ENCODE assay signal across 33 mouse cellular contexts in the genomic region with DNA sequence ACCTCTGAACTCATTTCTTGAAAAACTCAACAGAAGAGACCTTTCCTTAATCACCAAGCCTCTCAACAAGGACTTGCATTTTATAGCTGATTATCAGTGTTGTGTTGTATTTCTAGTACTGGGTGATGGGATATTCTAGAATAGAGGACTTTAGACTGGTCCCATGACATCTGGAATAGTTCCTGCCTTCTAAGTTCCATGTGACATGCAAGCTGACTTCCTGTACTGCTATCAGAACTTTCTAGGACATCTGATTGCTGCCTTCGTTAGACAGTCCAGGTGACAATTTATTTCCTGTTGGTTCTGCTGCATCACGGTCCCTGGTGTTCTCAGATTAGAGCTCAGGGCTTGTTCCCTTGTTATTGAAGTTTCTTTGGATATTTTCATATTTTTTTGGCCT.
"Had no signal": no experiment of that assay in that cellular context is flagged by ENCODE, and none has a peak within 500 bp of the region (broad histone marks: within the 10 kb centered on the region; RNA-seq: fewer than 3 reads in every experiment).

No protein-coding gene starts in this region.

- H3K9me3 ChIP-seq: heart, embryonic 10.5 days; heart, embryonic 12.5 days; heart, embryonic 13.5 days; heart, embryonic 15.5 days; hindbrain, embryonic 10.5 days; hindbrain, embryonic 12.5 days; hindbrain, embryonic 13.5 days; hindbrain, embryonic 15.5 days; kidney, embryonic 15.5 days had no signal

- H3K4me1 ChIP-seq: heart, embryonic 15.5 days; hindbrain, embryonic 13.5 days; hindbrain, embryonic 15.5 days; kidney, embryonic 15.5 days had no signal

- H3K36me3 ChIP-seq: heart, embryonic 10.5 days; heart, embryonic 12.5 days; heart, embryonic 13.5 days; heart, embryonic 15.5 days; hindbrain, embryonic 10.5 days; hindbrain, embryonic 12.5 days; hindbrain, embryonic 13.5 days; hindbrain, embryonic 15.5 days; kidney, embryonic 15.5 days had no signal

- H3K27ac ChIP-seq: heart, embryonic 10.5 days; heart, embryonic 13.5 days; heart, embryonic 15.5 days; hindbrain, embryonic 10.5 days; hindbrain, embryonic 12.5 days; hindbrain, embryonic 13.5 days; hindbrain, embryonic 14.5 days; hindbrain, embryonic 15.5 days; hindbrain, postnatal 0 days; kidney, embryonic 15.5 days; kidney, postnatal 0 days; layer of hippocampus, adult 2 months; left cerebral cortex, adult 2 months had no signal

- H3K4me2 ChIP-seq: heart, embryonic 11.5 days; heart, embryonic 12.5 days; heart, embryonic 13.5 days; heart, embryonic 15.5 days; hindbrain, embryonic 12.5 days; hindbrain, embryonic 13.5 days; hindbrain, embryonic 14.5 days; hindbrain, embryonic 15.5 days; kidney, embryonic 15.5 days had no signal

- DNase-seq: heart, postnatal 10 days; heart, postnatal 14 days; heart, postnatal 36 days; heart, postnatal 4 days; kidney, adult 11 months; kidney, adult 18-20 months; kidney, adult 2 months; kidney, adult 8-10 months; kidney, adult 9 months; kidney, postnatal 10 days; kidney, postnatal 14 days; kidney, postnatal 25 days; kidney, postnatal 36 days; kidney, postnatal 4 days; layer of hippocampus, adult 9-11 months; layer of hippocampus, postnatal 36 days had no signal

- ATAC-seq: hindbrain, embryonic 16.5 days; hindbrain, postnatal 0 days; inflammation-experienced regulatory T-cells, adult 6 months had no signal

- H3K4me3 ChIP-seq: heart, embryonic 10.5 days; heart, embryonic 12.5 days; heart, embryonic 13.5 days; heart, embryonic 15.5 days; hindbrain, embryonic 10.5 days; hindbrain, embryonic 12.5 days; hindbrain, embryonic 13.5 days; hindbrain, embryonic 15.5 days; kidney, embryonic 15.5 days; layer of hippocampus, adult 2 months; left cerebral cortex, adult 2 months had no signal

- H3K27me3 ChIP-seq: heart, embryonic 12.5 days; heart, embryonic 15.5 days; hindbrain, embryonic 15.5 days; kidney, embryonic 15.5 days had no signal

- H3K9ac ChIP-seq: heart, embryonic 12.5 days; heart, embryonic 13.5 days; heart, embryonic 15.5 days; hindbrain, embryonic 12.5 days; hindbrain, embryonic 13.5 days; hindbrain, embryonic 14.5 days; hindbrain, embryonic 15.5 days; kidney, embryonic 15.5 days had no signal
